Mouse (Mus musculus): ENCODE measurements around the gene Bloc1s4. TPM values are rescaled to one million over a fixed set of nuclear protein-coding genes. Genes with fewer than 3 reads are reported as not detected.

Bloc1s4 gene
- polyA plus RNA-seq, 1 experiment from 2014 or later: 31.5 TPM

GRCm38 (mm10) chr5:36736009-36736408 lies 12.4 kb downstream of the Bloc1s4 start:
- Histone ChIP-seq H3K9me3 (ENCODE audit: control insufficient read depth, low read length) (no peaks in the 10 kb centered on the region), H3K27me3 (ENCODE audit: control insufficient read depth, insufficient read depth, low read length) (no peaks in the 10 kb centered on the region), H3K36me3 (ENCODE audit: control insufficient read depth, insufficient read depth, low read length) (no peaks in the 10 kb centered on the region), H3K4me2 (ENCODE audit: low read depth, severe bottlenecking) (no peak overlapping the region), H3K4me1 (ENCODE audit: control insufficient read depth, insufficient read depth, low read length) (no peaks in the 10 kb centered on the region), H3K4me3 (ENCODE audit: low read depth, low read length) (no peak overlapping the region), H3K27ac (replicated peaks; ENCODE audit: low read depth, low read length) (no peak overlapping the region), H3K9ac (ENCODE audit: low read length) (no peak overlapping the region)
- no peak for DNase-seq (ENCODE audit: low spot score)
- no peak for ATAC-seq (ENCODE audit: insufficient number of reproducible peaks, low FRiP score, low TSS enrichment, low read depth)
- WGBS: 80% methylated on average over 8 of the region's 8 CpGs

GRCm38 (mm10) chr5:36735106-36735505 lies 13.3 kb downstream of the Bloc1s4 start:
- DNase-seq (ENCODE audit: low spot score) (no peak), ATAC-seq (ENCODE audit: insufficient number of reproducible peaks, low FRiP score, low TSS enrichment, low read depth) (no peak)
- Histone ChIP-seq H3K27me3 (ENCODE audit: control insufficient read depth, insufficient read depth, low read length) (no peaks in the 10 kb centered on the region), H3K27ac (replicated peaks; ENCODE audit: low read depth, low read length) (no peak overlapping the region), H3K9ac (ENCODE audit: low read length) (no peak overlapping the region), H3K9me3 (ENCODE audit: control insufficient read depth, low read length) (no peaks in the 10 kb centered on the region), H3K4me1 (ENCODE audit: control insufficient read depth, insufficient read depth, low read length) (no peaks in the 10 kb centered on the region), H3K36me3 (ENCODE audit: control insufficient read depth, insufficient read depth, low read length) (no peaks in the 10 kb centered on the region), H3K4me2 (ENCODE audit: low read depth, severe bottlenecking) (no peak overlapping the region), H3K4me3 (ENCODE audit: low read depth, low read length) (no peak overlapping the region)
- 84% methylated on average over 6 of the region's 6 CpGs for WGBS

GRCm38 (mm10) chr5:36733405-36733804 lies 15.0 kb downstream of the Bloc1s4 start:
- 75% methylated on average over 3 of the region's 3 CpGs for WGBS
- Histone ChIP-seq H3K27ac (replicated peaks; ENCODE audit: low read depth, low read length) (no peak overlapping the region), H3K9ac (ENCODE audit: low read length) (no peak overlapping the region), H3K36me3 (ENCODE audit: control insufficient read depth, insufficient read depth, low read length) (no peaks in the 10 kb centered on the region), H3K27me3 (ENCODE audit: control insufficient read depth, insufficient read depth, low read length) (no peaks in the 10 kb centered on the region), H3K4me1 (ENCODE audit: control insufficient read depth, insufficient read depth, low read length) (no peaks in the 10 kb centered on the region), H3K9me3 (ENCODE audit: control insufficient read depth, low read length) (no peaks in the 10 kb centered on the region), H3K4me2 (ENCODE audit: low read depth, severe bottlenecking) (no peak overlapping the region), H3K4me3 (ENCODE audit: low read depth, low read length) (no peak overlapping the region)
- no peak for ATAC-seq (ENCODE audit: insufficient number of reproducible peaks, low FRiP score, low TSS enrichment, low read depth)
- DNase-seq (ENCODE audit: low spot score): no peak

GRCm38 (mm10) chr5:36731901-36732652 lies 16.4 kb downstream of the Bloc1s4 start:
- Histone ChIP-seq H3K27ac (replicated peaks; ENCODE audit: low read depth, low read length) (no peak overlapping the region), H3K4me2 (ENCODE audit: low read depth, severe bottlenecking) (no peak overlapping the region), H3K4me1 (ENCODE audit: control insufficient read depth, insufficient read depth, low read length) (no peaks in the 10 kb centered on the region), H3K4me3 (ENCODE audit: low read depth, low read length) (no peak overlapping the region), H3K27me3 (ENCODE audit: control insufficient read depth, insufficient read depth, low read length) (no peaks in the 10 kb centered on the region), H3K9ac (ENCODE audit: low read length) (no peak overlapping the region), H3K36me3 (ENCODE audit: control insufficient read depth, insufficient read depth, low read length) (no peaks in the 10 kb centered on the region), H3K9me3 (ENCODE audit: control insufficient read depth, low read length) (no peaks in the 10 kb centered on the region)
- WGBS: 67% methylated on average over 7 of the region's 7 CpGs
- no peak for DNase-seq (ENCODE audit: low spot score)
- ATAC-seq (ENCODE audit: insufficient number of reproducible peaks, low FRiP score, low TSS enrichment, low read depth): no peak

GRCm38 (mm10) chr5:36730689-36731088 lies 17.8 kb downstream of the Bloc1s4 start:
- 77% methylated on average over 3 of the region's 3 CpGs for WGBS
- Histone ChIP-seq H3K4me3 (ENCODE audit: low read depth, low read length) (no peak overlapping the region), H3K27me3 (ENCODE audit: control insufficient read depth, insufficient read depth, low read length) (no peaks in the 10 kb centered on the region), H3K27ac (replicated peaks; ENCODE audit: low read depth, low read length) (no peak overlapping the region), H3K4me1 (ENCODE audit: control insufficient read depth, insufficient read depth, low read length) (no peaks in the 10 kb centered on the region), H3K4me2 (ENCODE audit: low read depth, severe bottlenecking) (no peak overlapping the region), H3K9me3 (ENCODE audit: control insufficient read depth, low read length) (no peaks in the 10 kb centered on the region), H3K36me3 (ENCODE audit: control insufficient read depth, insufficient read depth, low read length) (no peaks in the 10 kb centered on the region), H3K9ac (ENCODE audit: low read length) (no peak overlapping the region)
- ATAC-seq (ENCODE audit: insufficient number of reproducible peaks, low FRiP score, low TSS enrichment, low read depth) (no peak), DNase-seq (ENCODE audit: low spot score) (no peak)

GRCm38 (mm10) chr5:36729923-36730322 lies 18.5 kb downstream of the Bloc1s4 start:
- H3K27me3 ChIP-seq (ENCODE audit: control insufficient read depth, insufficient read depth, low read length): no peaks in the 10 kb centered on the region
- no peak for DNase-seq (ENCODE audit: low spot score)
- H3K36me3 ChIP-seq (ENCODE audit: control insufficient read depth, insufficient read depth, low read length): no peaks in the 10 kb centered on the region
- no peak for ATAC-seq (ENCODE audit: insufficient number of reproducible peaks, low FRiP score, low TSS enrichment, low read depth)
- no peak overlapping the region for H3K4me2 ChIP-seq (ENCODE audit: low read depth, severe bottlenecking)
- H3K27ac ChIP-seq (replicated peaks; ENCODE audit: low read depth, low read length): no peak overlapping the region
- WGBS: 83% methylated on average over 2 of the region's 2 CpGs
- H3K9ac ChIP-seq (ENCODE audit: low read length): no peak overlapping the region
- no peak overlapping the region for H3K4me3 ChIP-seq (ENCODE audit: low read depth, low read length)
- H3K9me3 ChIP-seq (ENCODE audit: control insufficient read depth, low read length): no peaks in the 10 kb centered on the region
- H3K4me1 ChIP-seq (ENCODE audit: control insufficient read depth, insufficient read depth, low read length): no peaks in the 10 kb centered on the region

GRCm38 (mm10) chr5:36729086-36729473 lies 19.4 kb downstream of the Bloc1s4 start:
- H3K9me3 ChIP-seq (ENCODE audit: control insufficient read depth, low read length): no peaks in the 10 kb centered on the region
- WGBS: 78% methylated on average over 4 of the region's 4 CpGs

GRCm38 (mm10) chr5:36728403-36729085 lies 19.9 kb downstream of the Bloc1s4 start:
- Histone ChIP-seq H3K4me1 (ENCODE audit: control insufficient read depth, insufficient read depth, low read length) (no peaks in the 10 kb centered on the region), H3K4me3 (ENCODE audit: low read depth, low read length) (no peak overlapping the region), H3K27me3 (ENCODE audit: control insufficient read depth, insufficient read depth, low read length) (no peaks in the 10 kb centered on the region), H3K27ac (replicated peaks; ENCODE audit: low read depth, low read length) (no peak overlapping the region), H3K9me3 (ENCODE audit: control insufficient read depth, low read length) (no peaks in the 10 kb centered on the region), H3K9ac (ENCODE audit: low read length) (no peak overlapping the region), H3K4me2 (ENCODE audit: low read depth, severe bottlenecking) (no peak overlapping the region), H3K36me3 (ENCODE audit: control insufficient read depth, insufficient read depth, low read length) (no peaks in the 10 kb centered on the region)
- DNase-seq (ENCODE audit: low spot score): no peak
- ATAC-seq (ENCODE audit: insufficient number of reproducible peaks, low FRiP score, low TSS enrichment, low read depth): no peak
- 86% methylated on average over 8 of the region's 8 CpGs for WGBS

More at GRCm38 (mm10) chr5:36729086-36729473, 19.4 kb downstream of the Bloc1s4 start:
- no peak overlapping the region for H3K9ac ChIP-seq (ENCODE audit: low read length)
- no peaks in the 10 kb centered on the region for H3K36me3 ChIP-seq (ENCODE audit: control insufficient read depth, insufficient read depth, low read length)
- no peak overlapping the region for H3K4me2 ChIP-seq (ENCODE audit: low read depth, severe bottlenecking)
- no peaks in the 10 kb centered on the region for H3K4me1 ChIP-seq (ENCODE audit: control insufficient read depth, insufficient read depth, low read length)
- H3K4me3 ChIP-seq (ENCODE audit: low read depth, low read length): no peak overlapping the region
- H3K27me3 ChIP-seq (ENCODE audit: control insufficient read depth, insufficient read depth, low read length): no peaks in the 10 kb centered on the region
- no peak overlapping the region for H3K27ac ChIP-seq (replicated peaks; ENCODE audit: low read depth, low read length)
- ATAC-seq (ENCODE audit: insufficient number of reproducible peaks, low FRiP score, low TSS enrichment, low read depth) (no peak), DNase-seq (ENCODE audit: low spot score) (no peak)

Data from limb, embryonic 11.5 days (tissue).